Comparison of ENCODE assay signal across 7 mouse cellular contexts in genomic region chr5:34659686-34660590, GRCm38 (mm10). TPM values are rescaled to one million over a fixed set of nuclear protein-coding genes. Genes with fewer than 3 reads are reported as not detected.
DNase-seq lines count a peak whose midpoint lies in the region; ATAC-seq lines count a peak whose summit lies in the region.

TSS of gene Nop14 (minus strand) at chr5:34660148.
TSS of gene Grk4 (plus strand) at chr5:34660379.

- WGBS in embryonic facial prominence, embryonic 11.5 days: under 1% methylated on average over 60 of the region's 60 CpGs
- WGBS in limb, embryonic 10.5 days: under 1% methylated on average over 60 of the region's 60 CpGs
- under 1% methylated on average over 60 of the region's 60 CpGs for WGBS in midbrain, embryonic 13.5 days

- H3K36me3 ChIP-seq in embryonic facial prominence, embryonic 11.5 days (replicated peaks; ENCODE audit: control insufficient read depth, insufficient read depth, low read depth, low read length): peaks cover 5% of the 10 kb centered on the region
- H3K36me3 ChIP-seq in limb, embryonic 10.5 days: peaks cover 29% of the 10 kb centered on the region
- H3K36me3 ChIP-seq in midbrain, embryonic 13.5 days: peaks cover 21% of the 10 kb centered on the region

- ATAC-seq in embryonic facial prominence, embryonic 11.5 days (replicated peaks; ENCODE audit: insufficient number of reproducible peaks, low FRiP score, low TSS enrichment, low read depth): peak; percentile 100
- ATAC-seq in granulocyte monocyte progenitor cell, adult 5-6 weeks (replicated peaks; ENCODE audit: poor library complexity, severe bottlenecking): peak; percentile 95
- ATAC-seq in midbrain, embryonic 13.5 days: peak; percentile 100

- H3K27me3 ChIP-seq in embryonic facial prominence, embryonic 11.5 days (ENCODE audit: control insufficient read depth, insufficient read depth, low read length): no peaks in the 10 kb centered on the region
- H3K27me3 ChIP-seq in limb, embryonic 10.5 days (ENCODE audit: low read depth, poor library complexity, severe bottlenecking): peaks cover 13% of the 10 kb centered on the region
- no peaks in the 10 kb centered on the region for H3K27me3 ChIP-seq in midbrain, embryonic 13.5 days

- DNase-seq in adrenal gland, postnatal 14 days: peak; percentile 99
- DNase-seq in embryonic facial prominence, embryonic 11.5 days (ENCODE audit: low spot score): peak; percentile 100
- DNase-seq in kidney, adult 11 months: peak; percentile 100
- peak; percentile 96 for DNase-seq in limb, embryonic 10.5 days (ENCODE audit: low spot score)
- peak; percentile 99 for DNase-seq in spleen, adult 12 weeks (ENCODE audit: low spot score)

- no peaks in the 10 kb centered on the region for H3K9me3 ChIP-seq in embryonic facial prominence, embryonic 11.5 days (replicated peaks; ENCODE audit: control insufficient read depth, low read length)
- no peaks in the 10 kb centered on the region for H3K9me3 ChIP-seq in limb, embryonic 10.5 days (replicated peaks)
- H3K9me3 ChIP-seq in midbrain, embryonic 13.5 days: no peaks in the 10 kb centered on the region

- peak within 1 kb of the TSS; percentile 75 for H3K9ac ChIP-seq in embryonic facial prominence, embryonic 11.5 days (replicated peaks; ENCODE audit: low read length)
- H3K9ac ChIP-seq in midbrain, embryonic 13.5 days (replicated peaks): peak within 1 kb of the TSS; percentile 73

- H3K4me2 ChIP-seq in embryonic facial prominence, embryonic 11.5 days (ENCODE audit: low read depth, low read length): peak within 1 kb of the TSS; percentile 72
- peak within 1 kb of the TSS; percentile 78 for H3K4me2 ChIP-seq in midbrain, embryonic 13.5 days (replicated peaks)

- H3K4me3 ChIP-seq in embryonic facial prominence, embryonic 11.5 days (ENCODE audit: low read depth, low read length): peak within 1 kb of the TSS; percentile 51
- peak within 1 kb of the TSS; percentile 82 for H3K4me3 ChIP-seq in limb, embryonic 10.5 days
- H3K4me3 ChIP-seq in midbrain, embryonic 13.5 days (replicated peaks): peak within 1 kb of the TSS; percentile 72

- H3K27ac ChIP-seq in embryonic facial prominence, embryonic 11.5 days (replicated peaks; ENCODE audit: low read depth, low read length): peak within 1 kb of the TSS; percentile 73; the same call in 1 of the 2 replicates
- H3K27ac ChIP-seq in limb, embryonic 10.5 days: peak within 1 kb of the TSS; percentile 81
- H3K27ac ChIP-seq in midbrain, embryonic 13.5 days: peak within 1 kb of the TSS; percentile 86

- H3K4me1 ChIP-seq in embryonic facial prominence, embryonic 11.5 days (ENCODE audit: control insufficient read depth, insufficient read depth, low read length): no peaks in the 10 kb centered on the region
- H3K4me1 ChIP-seq in limb, embryonic 10.5 days: peaks cover 10% of the 10 kb centered on the region
- H3K4me1 ChIP-seq in midbrain, embryonic 13.5 days (replicated peaks): peaks cover 20% of the 10 kb centered on the region

RNA-seq across cellular contexts. Expression of gene Nop14, which starts in this region (rescaled TPM):
- 21.9 and 26.8 TPM in 2 replicates for total RNA-seq in adrenal gland, postnatal 14 days (2021)
- polyA plus RNA-seq in embryonic facial prominence, embryonic 11.5 days (2014; fragmentation: Nextera tagmentation; extraction: Ambion mirVana): 35.0 and 40.8 TPM in 2 replicates
- 40.0 and 45.0 TPM in 2 replicates for total RNA-seq in granulocyte monocyte progenitor cell, adult 5-6 weeks (2014; fragmentation: Nextera tagmentation)
- 47.7 and 50.0 TPM in 2 replicates for total RNA-seq in granulocyte monocyte progenitor cell, adult 5-6 weeks (2017)
- 29.1 and 31.9 TPM in 2 replicates for polyA plus RNA-seq in limb, embryonic 10.5 days (2016; fragmentation: Nextera tagmentation; extraction: Ambion mirVana)
- 22.0 and 23.0 TPM in 2 replicates for polyA plus RNA-seq in midbrain, embryonic 13.5 days (2015; fragmentation: Nextera tagmentation; extraction: Ambion mirVana)

RNA-seq across cellular contexts. Expression of gene Grk4, which starts in this region (rescaled TPM):
- total RNA-seq in adrenal gland, postnatal 14 days (2021): 2.1 and 2.7 TPM in 2 replicates
- polyA plus RNA-seq in embryonic facial prominence, embryonic 11.5 days (2014; fragmentation: Nextera tagmentation; extraction: Ambion mirVana): 1.4 and 3.0 TPM in 2 replicates
- total RNA-seq in granulocyte monocyte progenitor cell, adult 5-6 weeks (2014; fragmentation: Nextera tagmentation): 0.95 and 7.2 TPM in 2 replicates
- 1.2 and 1.4 TPM in 2 replicates for total RNA-seq in granulocyte monocyte progenitor cell, adult 5-6 weeks (2017)
- 0.73 and 1.3 TPM in 2 replicates for polyA plus RNA-seq in limb, embryonic 10.5 days (2016; fragmentation: Nextera tagmentation; extraction: Ambion mirVana)
- polyA plus RNA-seq in midbrain, embryonic 13.5 days (2015; fragmentation: Nextera tagmentation; extraction: Ambion mirVana): 1.9 and 2.5 TPM in 2 replicates

Comparison
In these comparisons a context has a peak if more than half of its experiments do, and no peak if none do; other contexts are left out.
1. Peak in every context shown above with its lines: DNase-seq, ATAC-seq, H3K4me3 ChIP-seq and H3K27ac ChIP-seq.